14 mouse cellular contexts compared by ENCODE assay signal in genomic region chr12:15761453-15762116, GRCm38 (mm10). TPM values are rescaled to one million over a fixed set of nuclear protein-coding genes. Genes with fewer than 3 reads are reported as not detected.
DNase-seq lines count a peak whose midpoint lies in the region; ATAC-seq lines count a peak whose summit lies in the region.
"Had no signal": no experiment of that assay in that cellular context is flagged by ENCODE, and none has a peak within 500 bp of the region (broad histone marks: within the 10 kb centered on the region; RNA-seq: fewer than 3 reads in every experiment).

No protein-coding gene starts in this region.

- no peaks in the 10 kb centered on the region for H3K27me3 ChIP-seq in forebrain, embryonic 16.5 days (replicated peaks; ENCODE audit: control insufficient read depth, insufficient read depth, low read length)
- H3K27me3 ChIP-seq in forebrain, embryonic 14.5 days (replicated peaks; ENCODE audit: control insufficient read depth, insufficient read depth, low read length): no peaks in the 10 kb centered on the region

- 87% methylated on average over 8 of the region's 8 CpGs for WGBS in forebrain, embryonic 16.5 days
- WGBS in forebrain, embryonic 14.5 days: 89% methylated on average over 8 of the region's 8 CpGs

- ATAC-seq in forebrain, embryonic 16.5 days: peak; percentile 24; the same call in 1 of the 2 replicates
- ATAC-seq in forebrain, embryonic 14.5 days: no peak
- peak; percentile 73 for ATAC-seq in frontal cortex, adult (ENCODE audit: low TSS enrichment)
- ATAC-seq: hindbrain, postnatal 0 days had no signal

- DNase-seq in forebrain, embryonic 14.5 days (ENCODE audit: low spot score): no peak
- peak; percentile 69 to 78 for DNase-seq in layer of hippocampus, postnatal 14 days (ENCODE audit: low spot score in 2 of 2)
- peak; percentile 12 for DNase-seq in lung, postnatal 14 days
- DNase-seq in thymus, postnatal 14 days: no peak
- DNase-seq in testis, postnatal 14 days (ENCODE audit: low spot score): no peak
- no peak for DNase-seq in spleen, adult 18-20 months
- DNase-seq: kidney, postnatal 14 days; retina, postnatal 1 day had no signal

- H3K4me3 ChIP-seq in forebrain, embryonic 16.5 days (replicated peaks; ENCODE audit: low read length): no peak overlapping the region
- H3K4me3 ChIP-seq in forebrain, embryonic 14.5 days (ENCODE audit: low read depth, low read length): no peak overlapping the region
- H3K4me3 ChIP-seq: erythroblast, embryonic 14.5 days; heart, adult 2 months had no signal

- no peak overlapping the region for H3K4me2 ChIP-seq in forebrain, embryonic 16.5 days (ENCODE audit: low read length)
- H3K4me2 ChIP-seq in forebrain, embryonic 14.5 days (ENCODE audit: low read length): no peak overlapping the region

- H3K9ac ChIP-seq in forebrain, embryonic 16.5 days (replicated peaks; ENCODE audit: low read depth, low read length): no peak overlapping the region
- no peak overlapping the region for H3K9ac ChIP-seq in forebrain, embryonic 14.5 days (ENCODE audit: low read length)
- H3K9ac ChIP-seq: liver, embryonic 14.5 days had no signal

- H3K27ac ChIP-seq in forebrain, embryonic 16.5 days (ENCODE audit: low read length): no peak overlapping the region
- H3K27ac ChIP-seq in forebrain, embryonic 14.5 days (ENCODE audit: low read depth, low read length): no peak overlapping the region
- H3K27ac ChIP-seq: heart, adult 2 months; hindbrain, postnatal 0 days; liver, embryonic 14.5 days had no signal

- 0 out of 2 replicates have a peak, but pooled peaks cover 2% of the 10 kb centered on the region for H3K4me1 ChIP-seq in forebrain, embryonic 16.5 days (replicated peaks; ENCODE audit: control insufficient read depth, insufficient read depth, low read length)
- H3K4me1 ChIP-seq in forebrain, embryonic 14.5 days (ENCODE audit: control insufficient read depth, insufficient read depth, low read length): no peaks in the 10 kb centered on the region

- no peaks in the 10 kb centered on the region for H3K9me3 ChIP-seq in forebrain, embryonic 16.5 days (ENCODE audit: control insufficient read depth, low read length)
- no peaks in the 10 kb centered on the region for H3K9me3 ChIP-seq in forebrain, embryonic 14.5 days (replicated peaks; ENCODE audit: control insufficient read depth, low read length)

- H3K36me3 ChIP-seq in forebrain, embryonic 16.5 days (ENCODE audit: control insufficient read depth, insufficient read depth): no peaks in the 10 kb centered on the region
- H3K36me3 ChIP-seq in forebrain, embryonic 14.5 days (ENCODE audit: control insufficient read depth, insufficient read depth, low read length): no peaks in the 10 kb centered on the region

RNA-seq across cellular contexts. Expression of gene Trib2, which starts 55.1 kb away (rescaled TPM):
- 107 and 112 TPM in 2 replicates for polyA plus RNA-seq in forebrain, embryonic 16.5 days (2015; fragmentation: Nextera tagmentation; extraction: Ambion mirVana)
- polyA plus RNA-seq in forebrain, embryonic 14.5 days (2014; fragmentation: Nextera tagmentation; extraction: Ambion mirVana): 87.4 and 100 TPM in 2 replicates
- 10 to 100 TPM; 51.9 to 54.6 TPM for total RNA-seq in layer of hippocampus, postnatal 14 days (2021)
- polyA plus RNA-seq: erythroblast, embryonic 14.5 days had no signal

Comparison
In these comparisons a context has a peak if more than half of its experiments do, and no peak if none do; other contexts are left out.
1. DNase-seq: peak in layer of hippocampus, postnatal 14 days (2 of 2) and lung, postnatal 14 days (single experiment); none in forebrain, embryonic 14.5 days (single experiment), thymus, postnatal 14 days (single experiment), testis, postnatal 14 days (single experiment) and spleen, adult 18-20 months (0 of 2).